Mouse (Mus musculus) left cerebral cortex, adult 8-10 months (tissue): Measurements from ENCODE around the gene Tlr8. TPM values are rescaled to one million over a fixed set of nuclear protein-coding genes. Genes with fewer than 3 reads are reported as not detected.
"Not testable (repeated sequence)": the region's sequence is repeated elsewhere in the genome, so short reads cannot be mapped to it uniquely, and the experiment has no call there.

Experiments used
- DNase-seq, 2 experiments: peaks; one replicate each; pipeline ENCODE4 v3.0.0; 2022; ENCODE audit warnings: low spot score in 2 of 2
- total RNA-seq, 4 experiments: library from RNA; stranded (reverse); gene quantifications; 2 replicates each; pipeline ENCODE4 v1.2.4; 2022

The Tlr8 gene
- total RNA-seq, result under 1 TPM; 0.11 to 0.34 (median 0.24) TPM

DNA sequence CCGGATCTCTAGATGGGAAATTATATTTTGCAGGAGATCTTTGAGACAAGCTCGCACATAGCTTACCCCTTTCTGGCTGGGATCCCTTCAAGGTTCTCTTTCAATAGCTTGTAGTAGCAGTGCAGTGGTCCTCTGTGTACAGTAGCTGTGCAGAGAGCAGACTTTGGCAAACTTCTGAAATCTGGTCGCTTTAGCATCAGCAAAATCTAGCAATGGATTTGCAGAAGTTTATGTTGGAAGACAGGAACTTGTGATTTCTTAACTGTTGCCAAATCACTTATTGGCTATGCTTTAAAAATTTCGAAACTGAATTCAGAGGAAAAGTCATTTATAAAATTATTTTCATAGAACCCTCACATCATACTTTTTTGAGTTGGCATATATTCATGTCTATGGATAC, at the start of gene Tlr8:
TSS of gene Tlr8 (minus strand) at position 244 of the 400 bp plus-strand sequence.
- no peak for DNase-seq

DNA sequence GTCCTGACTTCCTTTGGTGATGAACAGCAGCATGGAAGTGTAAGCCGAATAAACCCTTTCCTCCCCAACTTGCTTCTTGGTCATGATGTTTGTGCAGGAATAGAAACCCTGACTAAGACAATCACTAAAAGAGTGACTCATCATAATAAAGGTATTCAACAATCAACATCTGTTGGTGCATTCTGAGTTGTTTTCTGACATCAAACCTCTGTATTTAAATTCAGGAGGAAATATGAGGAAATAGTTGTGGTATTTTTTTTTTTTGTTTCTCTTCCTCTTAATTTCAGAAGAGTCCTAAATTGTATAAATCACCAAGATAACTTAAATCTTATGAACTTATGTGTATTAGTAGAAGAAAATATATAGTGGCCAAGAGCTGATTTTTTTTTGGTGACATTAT, 37.9 kb upstream of the Tlr8 start:
- not testable (repeated sequence) for DNase-seq

DNA sequence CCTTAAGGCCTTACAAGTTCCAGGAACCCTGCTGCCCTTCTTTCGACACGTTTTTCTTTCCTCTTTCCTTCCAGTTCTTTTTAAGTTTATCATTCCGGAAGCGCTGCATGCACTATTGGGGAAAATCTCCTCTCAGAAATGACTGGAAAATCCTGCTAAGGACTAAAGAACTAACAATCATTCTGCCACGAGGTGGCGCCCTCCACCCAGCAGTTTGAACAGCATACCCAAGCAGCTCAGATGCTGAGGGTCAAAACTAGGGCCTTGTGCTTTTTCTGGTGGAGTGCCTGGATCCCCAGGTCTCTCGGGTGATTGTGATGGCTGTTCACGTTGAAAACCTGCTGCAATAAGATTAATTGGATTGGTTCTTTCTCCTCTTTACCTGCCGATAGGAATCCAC, 12.8 kb upstream of the Tlr8 start:
- peak; percentile 19 to 36 for DNase-seq

DNA sequence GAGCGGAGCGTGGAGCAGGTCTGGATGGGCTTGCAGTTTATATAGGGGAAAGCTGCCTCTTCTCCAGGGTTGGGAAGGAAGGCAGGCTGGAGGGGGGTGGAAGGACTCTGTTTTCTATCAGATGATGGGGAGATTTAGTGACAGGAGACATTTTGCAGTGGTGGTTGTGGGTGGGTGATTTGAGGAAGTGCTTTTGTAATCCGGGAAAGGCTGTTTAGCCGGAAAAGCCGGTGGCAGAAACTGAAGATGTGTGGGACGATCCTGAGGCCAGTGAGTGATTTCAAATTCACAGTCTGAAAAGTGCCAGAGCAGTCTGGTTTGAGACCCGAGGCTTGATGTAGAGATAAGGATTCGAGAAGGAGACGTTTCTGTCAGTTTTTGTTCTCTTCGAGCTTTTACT, 12.4 kb upstream of the Tlr8 start:
- DNase-seq, result no peak

DNA sequence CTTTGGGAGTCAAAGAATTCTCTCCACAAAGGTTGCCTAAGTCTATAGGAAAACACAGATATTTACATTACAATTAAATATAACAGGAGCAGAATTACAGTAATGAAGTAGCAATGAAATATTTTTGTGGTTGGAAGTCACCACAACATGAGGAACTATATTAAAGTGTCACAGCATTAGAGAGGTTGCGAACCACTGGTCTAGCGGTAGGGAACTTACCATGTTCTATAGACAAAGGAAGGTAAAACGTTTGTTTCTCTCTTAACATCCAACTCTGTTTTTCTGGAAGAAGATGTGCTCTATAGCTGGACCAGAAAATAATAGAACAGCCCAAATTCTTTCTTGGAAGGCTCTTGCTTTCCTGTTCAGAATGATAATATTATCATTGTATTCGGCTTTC, 599 bp downstream of the Tlr8 start:
- no peak for DNase-seq

DNA sequence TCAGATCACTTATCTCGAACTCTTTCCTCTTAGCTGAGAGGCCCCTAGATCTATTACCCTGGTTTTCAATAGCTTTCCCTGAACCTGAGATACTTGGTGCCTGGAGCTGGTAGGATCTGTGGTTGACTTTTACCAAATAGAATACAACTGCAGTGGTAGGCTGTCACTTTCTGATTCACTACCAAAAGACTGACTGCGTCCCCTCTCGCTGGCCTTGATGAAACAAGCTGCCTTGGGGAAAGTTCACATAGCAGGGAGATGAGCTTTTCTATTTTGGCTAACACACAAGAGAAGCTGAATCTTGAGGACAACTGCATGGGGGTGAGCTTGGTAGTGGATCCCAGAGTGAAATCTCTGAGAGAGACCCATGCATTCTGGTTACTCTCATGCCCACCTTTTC, 22.4 kb downstream of the Tlr8 start:
- DNase-seq, result no peak

DNA sequence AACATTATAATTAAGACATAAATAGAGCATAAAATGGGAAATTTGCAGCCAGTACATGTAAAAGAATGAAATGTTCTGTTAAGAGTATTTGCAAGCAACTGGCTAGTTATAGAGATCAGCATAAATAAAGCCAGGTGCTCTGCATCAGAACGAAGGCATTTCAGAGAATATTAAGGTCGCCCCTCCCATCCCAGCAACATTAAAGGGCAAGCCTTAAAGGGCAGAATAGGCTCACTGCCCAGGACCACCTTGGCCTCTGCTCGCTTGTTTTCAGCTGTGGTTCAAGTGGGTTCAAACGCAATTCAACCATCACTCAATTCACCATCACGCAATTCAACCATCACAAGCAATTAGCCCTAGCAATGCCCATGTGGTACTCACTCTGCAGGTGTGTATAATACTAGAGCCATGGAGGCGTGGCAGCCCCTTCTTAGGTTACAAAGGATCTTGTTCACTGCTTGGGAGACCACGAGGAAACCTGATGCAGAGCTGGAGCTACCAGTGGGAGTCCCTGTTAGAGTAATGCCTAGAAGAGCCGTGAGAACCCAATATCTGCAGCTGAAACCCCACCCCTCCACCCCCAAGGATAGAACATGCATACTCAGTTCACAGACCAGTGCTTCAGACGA, 24.7 kb downstream of the Tlr8 start:
- DNase-seq, result no peak

DNA sequence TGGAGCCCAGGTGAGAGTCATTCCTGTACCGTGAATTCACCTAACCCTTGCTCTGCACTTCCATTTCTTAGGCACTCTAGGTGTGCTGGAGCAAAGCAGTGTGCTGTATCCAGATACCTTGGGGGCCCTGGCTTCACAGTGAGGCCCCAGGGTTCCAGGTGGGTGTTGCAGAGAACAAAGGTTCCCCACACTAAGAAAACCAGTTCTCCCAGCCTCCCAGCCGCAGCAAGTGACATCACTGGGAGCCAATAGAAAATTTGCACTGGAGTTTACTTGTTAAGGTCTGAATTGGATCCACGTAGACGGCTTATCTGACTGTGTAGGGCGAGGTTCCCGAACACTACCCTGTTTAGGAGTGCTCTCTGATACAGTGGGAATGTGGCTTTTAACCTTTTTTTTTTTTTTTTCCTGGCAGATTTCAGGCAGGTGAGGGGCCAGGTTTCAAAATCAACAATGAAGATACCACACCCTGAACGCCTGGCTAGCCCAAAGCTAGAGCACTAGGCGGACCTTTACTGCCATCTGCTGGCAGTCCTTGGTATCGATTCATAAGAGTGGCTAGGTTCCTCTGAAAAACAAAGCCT, 30.9 kb downstream of the Tlr8 start:
- DNase-seq, result no peak

DNA sequence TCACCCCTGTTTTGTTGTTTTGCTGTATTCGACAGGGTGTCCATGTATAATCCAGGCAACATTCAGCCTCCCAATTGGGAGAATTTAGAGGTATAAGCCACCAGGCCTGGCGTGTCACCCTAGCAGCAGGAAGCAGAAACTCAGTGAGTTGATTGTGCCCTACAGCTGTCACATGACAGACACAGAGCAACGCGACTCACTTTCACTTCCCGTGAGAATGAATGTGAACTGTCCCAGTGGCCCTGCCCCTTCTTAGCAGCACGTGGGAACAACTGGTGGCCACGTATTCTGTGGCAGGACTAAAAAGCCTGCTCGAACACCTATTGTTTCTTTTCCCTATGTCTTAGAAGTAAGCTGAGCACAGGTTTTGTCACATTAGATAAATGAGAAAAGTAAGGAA, 33.0 kb downstream of the Tlr8 start:
- DNase-seq, result no peak

DNA sequence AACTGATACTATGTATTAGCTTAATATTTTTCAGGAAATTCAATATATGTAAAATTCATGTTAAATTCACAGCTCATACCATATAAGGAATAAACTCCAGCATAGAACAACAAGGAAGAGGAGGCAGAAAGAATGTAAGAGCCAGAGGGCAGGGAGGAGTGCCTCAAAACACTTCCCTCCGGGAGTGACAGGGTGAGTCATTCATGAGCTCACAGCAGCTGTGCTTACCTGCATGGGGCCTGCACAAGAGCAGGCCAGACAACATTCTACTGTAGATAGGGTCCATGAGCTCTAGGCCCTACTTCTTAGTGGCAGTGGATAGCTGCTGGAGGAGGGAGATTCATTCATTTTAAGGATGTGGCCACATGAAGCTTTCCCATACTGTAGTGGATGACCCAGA, 34.3 kb downstream of the Tlr8 start:
- DNase-seq, result no peak

DNA sequence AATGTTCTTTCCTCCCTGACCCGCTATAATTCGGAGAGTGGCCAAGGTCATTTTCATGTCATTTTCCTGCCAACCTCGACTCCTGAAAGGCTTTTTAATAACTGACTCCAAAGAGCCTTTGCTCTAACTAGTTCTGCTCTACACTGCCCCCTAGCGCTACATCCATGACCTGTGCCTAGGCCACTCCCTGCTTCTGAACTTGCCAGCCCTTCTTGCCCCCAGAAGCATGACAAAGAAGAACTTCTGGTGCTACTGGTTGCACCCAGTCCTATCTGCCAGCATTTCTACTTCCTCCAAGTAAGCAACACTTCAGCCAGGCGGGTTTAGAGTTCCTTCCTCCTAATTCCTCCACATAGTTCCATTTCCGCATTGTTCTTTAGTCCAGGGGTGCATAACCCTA, 34.9 kb downstream of the Tlr8 start:
- no peak for DNase-seq

DNA sequence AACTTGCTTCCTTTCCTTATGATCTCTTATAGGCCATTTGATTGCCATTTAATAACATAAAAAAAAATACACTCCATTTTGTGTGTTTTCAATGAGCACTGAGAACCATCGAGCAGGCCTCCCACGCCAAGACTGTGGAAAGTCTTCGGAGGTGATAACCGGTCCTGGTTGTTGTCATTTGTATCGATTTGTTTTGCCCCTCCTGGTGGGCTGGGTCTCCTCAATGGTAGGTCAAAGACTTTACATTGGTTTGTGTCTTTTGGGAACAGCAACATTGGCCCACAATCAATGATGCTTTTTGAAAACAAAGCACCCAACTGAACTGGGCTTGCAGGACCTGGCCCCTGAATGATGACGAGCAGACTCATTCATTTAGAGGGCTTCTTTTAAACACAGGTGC, 36.4 kb downstream of the Tlr8 start:
- DNase-seq, result no peak

DNA sequence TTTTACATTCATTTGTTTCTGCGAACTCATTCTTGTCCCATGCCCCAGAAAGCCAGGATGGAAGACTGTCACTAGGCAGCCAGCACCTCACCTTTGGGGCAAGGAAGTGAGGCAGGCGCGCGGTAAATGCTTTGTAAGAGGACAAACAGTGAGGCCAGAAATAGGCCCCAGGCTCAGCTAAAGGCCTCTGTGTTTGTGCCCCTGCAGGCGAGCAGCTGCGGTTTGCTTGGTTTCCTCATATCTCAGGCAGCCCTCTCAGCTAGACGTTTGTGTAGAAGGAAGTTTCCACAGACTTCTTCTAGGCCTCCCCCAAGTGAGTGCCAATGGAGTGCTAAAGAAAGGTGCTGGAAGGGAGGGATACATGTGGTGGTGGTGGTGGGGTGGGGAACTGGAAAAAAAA, 37.0 kb downstream of the Tlr8 start:
- no peak for DNase-seq

DNA sequence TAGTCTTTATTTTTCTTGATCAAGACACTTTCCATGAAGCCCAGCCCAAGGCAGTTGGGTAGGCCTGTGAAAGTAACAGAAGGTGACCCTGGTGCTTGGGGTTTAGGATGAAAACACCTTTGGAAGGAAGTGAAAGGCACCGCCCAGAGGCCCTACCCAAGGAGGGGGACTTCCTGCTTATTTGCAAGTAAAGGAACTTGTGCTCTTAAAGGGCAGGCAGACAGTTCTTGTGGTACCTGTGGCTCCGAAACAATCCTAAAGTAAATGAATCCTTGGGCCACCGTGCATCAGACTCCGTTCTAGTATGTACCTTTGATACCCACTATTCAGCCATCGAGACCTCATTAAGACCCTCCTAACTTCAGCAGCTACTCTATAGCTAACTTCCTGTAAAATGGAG, 37.6 kb downstream of the Tlr8 start:
- DNase-seq, result no peak

DNA sequence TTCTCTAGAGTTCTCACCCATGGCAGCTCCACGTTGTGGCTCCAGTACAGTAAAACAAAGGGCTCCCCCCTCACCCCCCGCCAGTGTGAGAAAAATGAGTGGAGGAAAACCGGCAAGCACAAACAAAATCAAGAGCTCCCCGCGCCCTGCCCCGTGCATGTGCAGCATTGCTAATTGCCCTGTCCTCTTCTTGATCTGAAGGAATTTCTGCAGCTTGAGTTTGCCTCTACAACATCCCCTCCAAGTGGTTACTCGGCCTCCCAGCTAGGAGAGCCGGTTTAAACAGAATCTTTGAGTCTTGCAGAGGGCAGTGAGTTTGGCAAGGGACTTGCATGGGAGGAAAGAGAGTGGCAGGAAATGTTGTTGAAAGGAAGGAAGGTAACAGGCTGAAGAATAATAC, 51.4 kb downstream of the Tlr8 start:
- no peak for DNase-seq

DNA sequence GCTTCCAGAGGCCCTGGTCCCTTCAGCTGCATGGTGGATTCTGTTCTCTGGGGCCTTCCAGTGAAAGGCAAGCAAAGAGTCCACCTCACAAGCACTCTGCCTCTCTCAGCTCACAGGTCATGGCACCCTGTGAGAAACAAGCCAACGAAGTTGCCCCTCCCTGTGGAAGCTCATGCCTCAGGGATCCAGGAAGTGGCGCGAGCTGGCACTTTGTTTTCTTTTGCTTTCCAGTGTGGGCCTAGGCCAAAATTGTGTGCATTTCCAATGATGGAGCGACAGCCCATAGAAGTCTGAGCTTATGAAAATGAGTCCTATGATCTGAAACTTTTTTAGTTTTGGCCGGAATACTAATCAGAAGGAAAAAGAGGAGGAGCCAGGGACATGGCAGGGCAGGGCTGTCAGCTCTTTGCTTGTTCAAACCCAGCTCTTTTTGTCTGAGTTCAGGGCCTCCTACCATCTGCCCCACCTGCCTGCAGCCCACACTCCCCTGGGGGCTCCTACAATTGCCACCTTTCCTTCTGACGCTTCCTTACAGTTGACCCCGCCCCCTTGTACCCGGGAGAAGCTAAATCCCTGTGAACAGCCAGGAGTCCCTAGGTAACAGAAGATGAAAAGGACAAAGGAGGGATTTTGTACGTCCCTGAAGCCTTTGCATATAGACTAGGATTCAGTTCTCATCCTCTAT, 52.1 kb downstream of the Tlr8 start:
- DNase-seq, result no peak

DNA sequence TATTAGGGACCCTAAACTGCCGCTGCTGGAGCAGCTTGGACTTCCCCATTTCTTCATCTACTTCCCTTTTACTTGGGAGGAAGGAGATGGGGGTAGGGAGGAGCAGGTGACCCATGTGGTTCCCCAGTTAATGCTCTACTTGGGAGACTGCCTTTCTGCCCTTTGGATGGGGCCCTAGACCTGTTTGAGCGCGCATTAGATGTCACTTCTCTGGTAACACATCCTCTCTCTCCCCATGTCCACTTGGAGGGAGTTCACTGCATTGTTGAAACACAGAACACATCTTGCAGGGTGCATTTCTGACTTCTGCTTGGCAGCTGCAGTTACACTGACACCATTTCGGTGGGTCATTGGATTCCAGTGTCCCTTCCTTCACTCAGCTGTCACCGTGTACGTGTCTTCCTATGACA, 53.8 kb downstream of the Tlr8 start:
- DNase-seq, result no peak

DNA sequence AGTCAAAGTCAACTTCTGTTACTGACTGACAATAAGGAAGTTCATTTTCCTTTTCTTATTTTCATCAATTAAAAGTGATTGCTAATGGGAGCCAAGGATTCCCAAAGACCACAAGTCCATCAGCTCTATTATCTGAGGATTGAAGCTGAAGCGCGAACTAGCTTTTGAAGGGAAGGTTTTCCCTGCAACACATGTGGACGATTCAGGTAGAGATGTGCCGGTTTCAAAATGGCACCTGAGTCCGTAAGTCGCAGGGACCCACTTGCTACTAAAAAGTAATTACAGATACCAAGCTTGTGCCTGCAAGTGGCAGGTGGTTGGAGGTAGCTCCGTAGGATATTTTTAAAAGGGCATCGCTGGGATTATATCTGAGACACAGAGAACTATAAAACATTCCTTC, 54.3 kb downstream of the Tlr8 start:
- no peak for DNase-seq

DNA sequence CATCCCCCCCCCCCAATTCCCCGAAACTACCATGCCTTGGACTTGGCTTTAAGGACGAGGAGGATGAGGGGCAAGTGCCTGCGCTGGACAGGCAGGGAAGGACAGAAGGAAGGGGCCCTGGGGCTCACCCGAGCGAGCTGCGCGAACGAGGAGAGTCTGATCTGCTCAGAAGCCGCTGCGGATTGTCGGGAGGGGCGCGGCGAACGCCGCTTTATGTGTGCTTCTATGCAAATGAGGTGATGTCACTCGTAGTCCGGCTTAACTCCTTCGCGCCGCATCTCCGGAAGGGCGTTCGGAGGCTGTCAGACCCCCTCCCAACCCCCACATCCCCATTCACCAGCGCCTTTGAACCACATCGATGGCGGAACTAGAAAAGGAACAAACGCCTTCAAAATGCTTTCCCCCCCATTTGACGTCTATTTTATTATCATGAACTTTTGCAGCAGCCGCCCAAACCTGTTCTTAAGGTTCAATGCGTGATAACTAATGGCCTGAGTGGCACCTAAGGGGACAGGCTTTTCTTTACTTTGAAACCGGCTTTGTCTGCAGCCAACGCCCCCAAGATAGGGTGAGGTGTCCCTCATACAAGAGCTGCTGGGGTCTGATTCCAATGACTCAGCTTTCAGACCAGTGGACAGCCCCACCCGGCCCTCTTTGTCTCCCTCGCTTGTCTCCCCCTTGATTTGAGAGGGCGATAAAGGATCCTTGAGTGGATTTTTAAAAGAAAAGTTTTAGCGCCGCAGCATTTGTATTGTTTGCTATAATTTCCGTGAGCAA, 55.0 kb downstream of the Tlr8 start, which contains the start of gene Tmsb4x:
TSS of gene Tmsb4x (minus strand) at position 338 of the 777 bp plus-strand sequence.
- DNase-seq, result peak in 1 of 2 experiments; percentile 69

DNA sequence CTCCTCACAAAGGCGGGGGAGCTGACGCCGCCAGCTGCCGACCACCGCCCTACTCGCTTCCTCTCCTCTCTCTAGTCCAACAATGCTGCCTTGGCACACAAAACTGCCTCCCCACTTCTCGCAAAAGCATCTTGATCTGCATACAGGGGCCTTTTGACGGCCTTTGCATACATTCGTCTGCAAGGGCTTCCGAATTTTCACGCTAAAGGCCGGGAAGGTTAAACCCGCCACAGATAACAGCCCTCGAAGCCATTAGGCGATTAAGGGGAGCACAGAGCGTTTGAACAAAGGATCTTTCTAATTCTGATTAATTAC, 55.7 kb downstream of the Tlr8 start:
- DNase-seq, result no peak

DNA sequence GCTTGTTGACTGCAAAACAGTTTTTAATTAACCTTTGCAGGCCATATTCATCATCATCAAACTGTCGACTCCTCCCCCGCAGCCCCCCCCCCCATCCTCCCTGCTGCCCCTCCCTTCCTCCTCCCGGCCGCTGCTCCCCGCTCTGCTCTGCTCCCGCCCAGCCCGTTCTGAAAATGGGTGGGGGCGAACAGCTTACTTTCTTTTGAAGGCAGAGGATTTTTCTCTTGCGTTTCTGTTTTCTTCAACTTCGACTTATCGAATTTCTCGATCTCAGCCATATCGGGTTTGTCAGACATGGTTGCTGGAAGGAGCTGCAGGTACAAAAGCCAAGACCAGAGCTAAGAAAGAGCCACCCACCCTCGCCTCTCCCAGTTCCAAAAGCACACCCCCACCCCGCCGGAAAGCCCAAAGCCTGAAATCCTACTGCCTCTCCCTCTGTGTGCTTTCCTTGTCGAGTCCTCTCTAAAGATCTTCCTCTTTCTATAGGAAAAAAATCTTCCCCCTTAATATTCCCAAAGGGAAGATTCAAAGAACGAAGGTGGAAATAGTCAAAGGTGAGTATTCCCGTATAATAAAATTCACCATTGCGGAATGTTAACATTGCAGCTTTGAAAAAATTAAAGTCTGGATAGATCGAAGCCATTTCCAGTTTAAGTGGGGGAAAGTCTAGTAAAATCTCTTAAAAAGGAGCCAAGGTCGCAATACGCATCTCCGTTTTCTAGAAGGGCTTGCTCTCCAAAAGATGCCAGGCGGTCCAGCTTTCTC, 56.2 kb downstream of the Tlr8 start:
- DNase-seq, result no peak
